Mouse (Mus musculus): Measurements from ENCODE around the gene Cdcp2. TPM values are rescaled to one million over a fixed set of nuclear protein-coding genes. Genes with fewer than 3 reads are reported as not detected.

The Cdcp2 gene
- polyA plus RNA-seq (2015; fragmentation: Nextera tagmentation; extraction: Ambion mirVana): not detected in 2 replicates

DNA sequence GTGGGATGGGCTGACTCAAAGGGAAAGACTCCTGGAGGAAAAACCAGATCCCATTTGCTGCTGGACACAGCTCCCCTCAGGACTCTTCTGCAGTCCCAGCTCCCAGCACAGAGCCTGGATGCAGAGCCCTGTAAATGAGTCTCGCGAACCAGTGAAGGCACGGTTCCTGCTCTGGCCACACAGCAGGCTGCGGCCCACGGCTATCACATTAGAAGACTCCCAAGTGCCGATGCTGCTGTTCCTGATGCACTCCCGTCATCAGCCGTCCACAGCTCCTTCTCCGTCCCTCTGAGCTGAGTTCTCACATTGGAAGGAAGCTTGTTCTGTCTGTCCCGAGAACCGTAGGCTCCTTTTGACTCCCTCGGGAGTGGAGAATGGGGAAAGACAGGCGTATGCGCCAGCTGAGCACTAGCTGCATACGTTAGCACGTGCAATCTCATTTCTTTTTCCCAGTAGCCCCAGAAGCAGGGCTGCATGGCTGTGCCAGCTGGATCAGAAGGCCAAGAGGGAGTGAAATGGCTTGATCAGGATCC lies at the start of gene Cdcp2:
TSS of gene Cdcp2 (plus strand) at position 51 of the 533 bp plus-strand sequence.
- Histone ChIP-seq H3K27ac (ENCODE audit: low read length) (no peak within 1 kb of the TSS), H3K4me1 (replicated peaks; ENCODE audit: control insufficient read depth, insufficient read depth, low read length) (peaks cover 2% of the 10 kb centered on the region; the same call in 1 of the 2 replicates), H3K27me3 (replicated peaks; ENCODE audit: control insufficient read depth, insufficient read depth, low read length) (no peaks in the 10 kb centered on the region), H3K36me3 (ENCODE audit: control insufficient read depth, insufficient read depth) (no peaks in the 10 kb centered on the region), H3K4me2 (ENCODE audit: low read length) (no peak within 1 kb of the TSS), H3K4me3 (replicated peaks; ENCODE audit: low read length) (no peak within 1 kb of the TSS), H3K9me3 (ENCODE audit: control insufficient read depth, low read length) (no peaks in the 10 kb centered on the region), H3K9ac (replicated peaks; ENCODE audit: low read depth, low read length) (no peak within 1 kb of the TSS)
- WGBS: 55% methylated on average over 16 of the region's 16 CpGs
- no peak for ATAC-seq

DNA sequence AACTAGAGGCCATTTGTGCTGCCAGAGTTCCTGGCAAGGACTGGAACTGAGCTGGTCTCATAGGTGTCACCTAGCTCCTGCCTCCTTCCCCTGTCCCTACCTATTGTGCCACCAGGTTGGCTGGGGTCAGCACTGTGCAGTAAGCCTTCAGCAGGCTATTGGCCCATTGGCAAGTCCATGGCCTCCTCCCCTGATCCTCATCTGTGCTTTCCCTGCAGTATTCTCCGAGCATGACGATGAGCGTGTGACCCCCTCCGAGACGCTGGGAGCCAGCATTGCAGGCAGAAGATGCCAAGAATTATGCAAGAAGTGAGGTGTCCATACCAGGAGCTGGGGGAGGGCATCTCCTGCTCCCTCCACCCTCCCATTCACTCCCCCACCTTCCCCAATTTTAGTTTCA lies 48.9 kb upstream of the Cdcp2 start:
- no peak for ATAC-seq
- no peak overlapping the region for H3K4me3 ChIP-seq (replicated peaks; ENCODE audit: low read length)
- H3K4me2 ChIP-seq (ENCODE audit: low read length): no peak overlapping the region
- 85% methylated on average over 5 of the region's 5 CpGs for WGBS
- H3K27me3 ChIP-seq (replicated peaks; ENCODE audit: control insufficient read depth, insufficient read depth, low read length): no peaks in the 10 kb centered on the region
- H3K36me3 ChIP-seq (ENCODE audit: control insufficient read depth, insufficient read depth): peaks cover 26% of the 10 kb centered on the region
- no peaks in the 10 kb centered on the region for H3K9me3 ChIP-seq (ENCODE audit: control insufficient read depth, low read length)
- H3K9ac ChIP-seq (replicated peaks; ENCODE audit: low read depth, low read length): no peak overlapping the region
- H3K27ac ChIP-seq (ENCODE audit: low read length): no peak overlapping the region
- H3K4me1 ChIP-seq (replicated peaks; ENCODE audit: control insufficient read depth, insufficient read depth, low read length): no peaks in the 10 kb centered on the region

- no peak overlapping the region for H3K9ac ChIP-seq (replicated peaks; ENCODE audit: low read depth, low read length)
- ATAC-seq: no peak
- no peak overlapping the region for H3K4me3 ChIP-seq (replicated peaks; ENCODE audit: low read length)
- no peak overlapping the region for H3K4me2 ChIP-seq (ENCODE audit: low read length)
- H3K4me1 ChIP-seq (replicated peaks; ENCODE audit: control insufficient read depth, insufficient read depth, low read length): no peaks in the 10 kb centered on the region
- WGBS: 80% methylated on average over 11 of the region's 11 CpGs
- H3K36me3 ChIP-seq (ENCODE audit: control insufficient read depth, insufficient read depth): peaks cover 22% of the 10 kb centered on the region
- no peak overlapping the region for H3K27ac ChIP-seq (ENCODE audit: low read length)
- H3K27me3 ChIP-seq (replicated peaks; ENCODE audit: control insufficient read depth, insufficient read depth, low read length): no peaks in the 10 kb centered on the region
- no peaks in the 10 kb centered on the region for H3K9me3 ChIP-seq (ENCODE audit: control insufficient read depth, low read length)
Observed at GRCm38 (mm10) chr4:107048568-107049162, 48.0 kb upstream of the Cdcp2 start.

DNA sequence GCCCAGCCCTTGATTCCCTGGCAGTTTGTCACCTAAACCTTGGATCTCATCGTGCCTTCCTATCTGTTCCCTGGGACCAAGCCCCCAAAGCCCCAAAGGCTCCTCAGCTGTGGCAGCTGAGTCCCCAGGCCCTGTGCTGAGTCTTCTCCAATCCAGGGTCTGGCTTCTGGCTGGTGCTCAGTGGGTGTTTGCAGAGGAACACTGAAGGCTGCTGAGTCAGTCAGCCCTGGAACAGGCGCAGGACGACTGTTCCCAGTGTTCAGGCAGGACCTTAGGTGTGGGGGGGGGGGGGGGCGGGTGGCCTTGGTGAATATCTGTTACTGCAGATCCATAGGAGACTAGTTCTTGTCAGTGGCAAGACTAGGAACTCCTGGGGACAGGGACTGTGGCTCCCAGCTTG lies 44.8 kb upstream of the Cdcp2 start:
- H3K4me2 ChIP-seq (ENCODE audit: low read length): no peak overlapping the region
- no peak for ATAC-seq
- 65% methylated on average over 4 of the region's 4 CpGs for WGBS
- peaks cover 12% of the 10 kb centered on the region; the same call in 1 of the 2 replicates for H3K36me3 ChIP-seq (ENCODE audit: control insufficient read depth, insufficient read depth)
- no peak overlapping the region for H3K9ac ChIP-seq (replicated peaks; ENCODE audit: low read depth, low read length)
- H3K9me3 ChIP-seq (ENCODE audit: control insufficient read depth, low read length): no peaks in the 10 kb centered on the region
- no peak overlapping the region for H3K27ac ChIP-seq (ENCODE audit: low read length)
- no peak overlapping the region for H3K4me3 ChIP-seq (replicated peaks; ENCODE audit: low read length)
- H3K4me1 ChIP-seq (replicated peaks; ENCODE audit: control insufficient read depth, insufficient read depth, low read length): no peaks in the 10 kb centered on the region
- H3K27me3 ChIP-seq (replicated peaks; ENCODE audit: control insufficient read depth, insufficient read depth, low read length): no peaks in the 10 kb centered on the region

- ATAC-seq: no peak
- Histone ChIP-seq H3K4me1 (replicated peaks; ENCODE audit: control insufficient read depth, insufficient read depth, low read length) (no peaks in the 10 kb centered on the region), H3K4me3 (replicated peaks; ENCODE audit: low read length) (no peak overlapping the region), H3K9me3 (ENCODE audit: control insufficient read depth, low read length) (no peaks in the 10 kb centered on the region), H3K9ac (replicated peaks; ENCODE audit: low read depth, low read length) (no peak overlapping the region), H3K27ac (ENCODE audit: low read length) (no peak overlapping the region), H3K27me3 (replicated peaks; ENCODE audit: control insufficient read depth, insufficient read depth, low read length) (no peaks in the 10 kb centered on the region), H3K4me2 (ENCODE audit: low read length) (no peak overlapping the region), H3K36me3 (ENCODE audit: control insufficient read depth, insufficient read depth) (peaks cover 9% of the 10 kb centered on the region; the same call in 1 of the 2 replicates)
- WGBS: 41% methylated on average over 5 of the region's 5 CpGs
Observed at GRCm38 (mm10) chr4:107052962-107053553, 43.6 kb upstream of the Cdcp2 start.

GRCm38 (mm10) chr4:107056088-107056487 lies 40.6 kb upstream of the Cdcp2 start:
- no peak overlapping the region for H3K9ac ChIP-seq (replicated peaks; ENCODE audit: low read depth, low read length)
- no peaks in the 10 kb centered on the region for H3K9me3 ChIP-seq (ENCODE audit: control insufficient read depth, low read length)

DNA sequence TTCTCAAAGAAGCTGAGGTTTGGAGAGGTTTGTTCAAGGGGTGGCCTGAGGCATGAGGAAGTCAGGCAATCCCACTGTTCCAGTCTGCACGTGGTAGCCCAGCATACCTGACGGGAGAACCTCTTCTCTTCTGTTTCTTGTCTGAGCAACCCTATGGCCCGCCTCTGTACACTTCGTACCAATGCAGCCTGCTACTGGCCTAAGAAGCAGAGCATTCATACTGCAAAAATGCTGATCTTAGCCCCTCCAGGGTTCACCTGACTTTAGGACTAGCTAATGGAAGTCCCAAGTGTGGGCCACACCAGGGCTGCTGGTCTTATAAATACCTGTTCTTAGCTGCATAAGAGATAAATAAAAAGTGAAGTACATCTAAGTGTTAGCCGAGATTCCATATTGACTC lies 38.3 kb upstream of the Cdcp2 start:
- no peak for ATAC-seq
- no peaks in the 10 kb centered on the region for H3K4me1 ChIP-seq (replicated peaks; ENCODE audit: control insufficient read depth, insufficient read depth, low read length)
- WGBS: 96% methylated on average over 5 of the region's 5 CpGs
- no peaks in the 10 kb centered on the region for H3K27me3 ChIP-seq (replicated peaks; ENCODE audit: control insufficient read depth, insufficient read depth, low read length)
- no peaks in the 10 kb centered on the region for H3K9me3 ChIP-seq (ENCODE audit: control insufficient read depth, low read length)
- H3K36me3 ChIP-seq (ENCODE audit: control insufficient read depth, insufficient read depth): peaks cover 18% of the 10 kb centered on the region
- no peak overlapping the region for H3K27ac ChIP-seq (ENCODE audit: low read length)
- H3K9ac ChIP-seq (replicated peaks; ENCODE audit: low read depth, low read length): no peak overlapping the region
- H3K4me2 ChIP-seq (ENCODE audit: low read length): no peak overlapping the region
- no peak overlapping the region for H3K4me3 ChIP-seq (replicated peaks; ENCODE audit: low read length)

More at GRCm38 (mm10) chr4:107056088-107056487, 40.6 kb upstream of the Cdcp2 start:
- H3K36me3 ChIP-seq (ENCODE audit: control insufficient read depth, insufficient read depth): peaks cover 13% of the 10 kb centered on the region
- 90% methylated on average over 3 of the region's 3 CpGs for WGBS
- H3K27me3 ChIP-seq (replicated peaks; ENCODE audit: control insufficient read depth, insufficient read depth, low read length): no peaks in the 10 kb centered on the region
- H3K4me2 ChIP-seq (ENCODE audit: low read length): no peak overlapping the region
- H3K27ac ChIP-seq (ENCODE audit: low read length): no peak overlapping the region
- H3K4me1 ChIP-seq (replicated peaks; ENCODE audit: control insufficient read depth, insufficient read depth, low read length): no peaks in the 10 kb centered on the region
- no peak for ATAC-seq
- no peak overlapping the region for H3K4me3 ChIP-seq (replicated peaks; ENCODE audit: low read length)

DNA sequence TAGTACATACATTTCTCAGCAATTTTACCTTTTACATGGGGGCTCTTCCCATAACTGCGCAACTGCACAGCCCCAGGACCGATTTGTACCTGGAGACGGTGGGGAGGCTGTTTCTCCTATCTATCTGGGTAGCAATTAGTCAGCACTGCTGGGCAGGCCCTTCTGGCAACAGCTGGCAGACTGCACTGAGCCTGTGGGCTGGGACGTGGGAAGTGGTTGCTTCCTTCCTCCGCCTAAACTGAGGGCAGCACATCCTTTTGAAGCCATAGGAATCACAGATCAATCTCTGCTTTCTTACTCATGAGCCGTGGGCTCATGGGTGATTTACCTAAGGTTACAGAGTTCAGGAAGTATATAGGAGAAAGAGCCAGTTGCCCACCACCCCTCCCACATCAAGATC lies 37.9 kb upstream of the Cdcp2 start:
- WGBS: 89% methylated on average over 6 of the region's 6 CpGs
- no peaks in the 10 kb centered on the region for H3K4me1 ChIP-seq (replicated peaks; ENCODE audit: control insufficient read depth, insufficient read depth, low read length)
- no peak overlapping the region for H3K9ac ChIP-seq (replicated peaks; ENCODE audit: low read depth, low read length)
- H3K27ac ChIP-seq (ENCODE audit: low read length): no peak overlapping the region
- no peak overlapping the region for H3K4me2 ChIP-seq (ENCODE audit: low read length)
- H3K4me3 ChIP-seq (replicated peaks; ENCODE audit: low read length): no peak overlapping the region
- H3K36me3 ChIP-seq (ENCODE audit: control insufficient read depth, insufficient read depth): peaks cover 18% of the 10 kb centered on the region
- ATAC-seq: no peak
- H3K9me3 ChIP-seq (ENCODE audit: control insufficient read depth, low read length): no peaks in the 10 kb centered on the region
- no peaks in the 10 kb centered on the region for H3K27me3 ChIP-seq (replicated peaks; ENCODE audit: control insufficient read depth, insufficient read depth, low read length)

GRCm38 (mm10) chr4:107061560-107061959 lies 35.1 kb upstream of the Cdcp2 start:
- no peak overlapping the region for H3K9ac ChIP-seq (replicated peaks; ENCODE audit: low read depth, low read length)
- H3K4me3 ChIP-seq (replicated peaks; ENCODE audit: low read length): no peak overlapping the region
- no peak overlapping the region for H3K4me2 ChIP-seq (ENCODE audit: low read length)
- H3K4me1 ChIP-seq (replicated peaks; ENCODE audit: control insufficient read depth, insufficient read depth, low read length): peaks cover 9% of the 10 kb centered on the region
- no peak overlapping the region for H3K27ac ChIP-seq (ENCODE audit: low read length)
- H3K9me3 ChIP-seq (ENCODE audit: control insufficient read depth, low read length): no peaks in the 10 kb centered on the region
- peaks cover 18% of the 10 kb centered on the region for H3K36me3 ChIP-seq (ENCODE audit: control insufficient read depth, insufficient read depth)
- no peak for ATAC-seq
- no peaks in the 10 kb centered on the region for H3K27me3 ChIP-seq (replicated peaks; ENCODE audit: control insufficient read depth, insufficient read depth, low read length)
- 96% methylated on average over 4 of the region's 4 CpGs for WGBS
